Mouse (Mus musculus) layer of hippocampus, adult 2 months (tissue): Measurements from ENCODE around the gene Slc5a10. TPM values are rescaled to one million over a fixed set of nuclear protein-coding genes. Genes with fewer than 3 reads are reported as not detected.
"Not testable (repeated sequence)": the region's sequence is repeated elsewhere in the genome, so short reads cannot be mapped to it uniquely, and the experiment has no call there.

Source experiments
- DNase-seq, 2 experiments: peaks; one replicate each; pipeline ENCODE4 v3.0.0; 2022; ENCODE audit warnings: low spot score in 2 of 2
- H3K27ac ChIP-seq: fragments of 200-600 bp; 2 replicates; pipeline ENCODE4 v1.8.1; 2022
- H3K4me3 ChIP-seq: fragments of 200-600 bp; 2 replicates; pipeline ENCODE4 v1.8.1; 2022; ENCODE audit warnings: mild to moderate bottlenecking
- CTCF ChIP-seq: fragments of 200-600 bp; conservative IDR thresholded peaks from 2 replicates; pipeline ENCODE4 v1.8.1; 2022; ENCODE audit warnings: antibody characterized with exemption, mild to moderate bottlenecking, moderate library complexity
- total RNA-seq, 2 experiments: library from RNA; stranded (reverse); gene quantifications; 2 replicates each; pipeline ENCODE4 v1.2.3; 2021

Slc5a10 gene
- total RNA-seq, 2 experiments from 2014 or later, result 0.31 to 0.47 TPM

GRCm38 (mm10) chr11:61649163-61649580, 71.5 kb downstream of the Slc5a10 start:
- DNase-seq, result no peak
- TF ChIP-seq CTCF, result no peak
- Histone ChIP-seq H3K4me3 (no peak overlapping the region), H3K27ac (no peak overlapping the region)

- Histone ChIP-seq H3K27ac (no peak overlapping the region; the same call in 1 of the 2 replicates), H3K4me3 (no peak overlapping the region)
- peak; percentile 61 to 73 for DNase-seq
- no peak for TF ChIP-seq CTCF
Measured at GRCm38 (mm10) chr11:61648749-61649115, 71.9 kb downstream of the Slc5a10 start.

GRCm38 (mm10) chr11:61647956-61648748, 72.5 kb downstream of the Slc5a10 start:
- no peak for TF ChIP-seq CTCF
- DNase-seq, result no peak
- Histone ChIP-seq H3K4me3 (no peak overlapping the region), H3K27ac (no peak overlapping the region; the same call in 1 of the 2 replicates)

- H3K4me3 ChIP-seq, result no peak overlapping the region
- no peak for DNase-seq
- TF ChIP-seq CTCF, result no peak
- H3K27ac ChIP-seq, result no peak overlapping the region
Measured at GRCm38 (mm10) chr11:61647110-61647910, 73.3 kb downstream of the Slc5a10 start.

GRCm38 (mm10) chr11:61646499-61647039, 74.1 kb downstream of the Slc5a10 start:
- Histone ChIP-seq H3K4me3 (no peak overlapping the region), H3K27ac (no peak overlapping the region)
- TF ChIP-seq CTCF, result no peak
- DNase-seq, result no peak

- DNase-seq, result no peak
- no peak for TF ChIP-seq CTCF
- Histone ChIP-seq H3K27ac (peak overlapping the region; percentile 83), H3K4me3 (no peak overlapping the region)
Measured at GRCm38 (mm10) chr11:61645357-61645857, 75.2 kb downstream of the Slc5a10 start.

- peak; percentile 74 to 85 for DNase-seq
- Histone ChIP-seq H3K27ac (peak overlapping the region; percentile 83), H3K4me3 (no peak overlapping the region)
- no peak for TF ChIP-seq CTCF
Measured at GRCm38 (mm10) chr11:61644576-61645326, 75.9 kb downstream of the Slc5a10 start.

GRCm38 (mm10) chr11:61643184-61643961, 77.3 kb downstream of the Slc5a10 start:
- TF ChIP-seq CTCF, result no peak
- peak overlapping the region; percentile 83; the same call in 1 of the 2 replicates for H3K27ac ChIP-seq
- H3K4me3 ChIP-seq, result no peak overlapping the region
- no peak for DNase-seq

GRCm38 (mm10) chr11:61642106-61642505, 78.5 kb downstream of the Slc5a10 start:
- no peak overlapping the region for H3K27ac ChIP-seq
- no peak for TF ChIP-seq CTCF
- H3K4me3 ChIP-seq, result no peak overlapping the region
- no peak for DNase-seq

- DNase-seq, H3K4me3 ChIP-seq, H3K27ac ChIP-seq: not testable (repeated sequence)
Measured at GRCm38 (mm10) chr11:61640585-61640984, 80.0 kb downstream of the Slc5a10 start.

GRCm38 (mm10) chr11:61639601-61640177, 80.9 kb downstream of the Slc5a10 start:
- Histone ChIP-seq H3K27ac (no peak overlapping the region), H3K4me3 (no peak overlapping the region)
- TF ChIP-seq CTCF, result no peak
- no peak for DNase-seq
